Mouse (Mus musculus): ENCODE results near the gene Hmga2. TPM values are rescaled to one million over a fixed set of nuclear protein-coding genes. Genes with fewer than 3 reads are reported as not detected.
A peak's percentile ranks its signal among the peaks of the same experiment; 100 is the strongest.

Gene Hmga2
- polyA plus RNA-seq, 1 experiment from 2014 or later, result 28.3 TPM

DNA sequence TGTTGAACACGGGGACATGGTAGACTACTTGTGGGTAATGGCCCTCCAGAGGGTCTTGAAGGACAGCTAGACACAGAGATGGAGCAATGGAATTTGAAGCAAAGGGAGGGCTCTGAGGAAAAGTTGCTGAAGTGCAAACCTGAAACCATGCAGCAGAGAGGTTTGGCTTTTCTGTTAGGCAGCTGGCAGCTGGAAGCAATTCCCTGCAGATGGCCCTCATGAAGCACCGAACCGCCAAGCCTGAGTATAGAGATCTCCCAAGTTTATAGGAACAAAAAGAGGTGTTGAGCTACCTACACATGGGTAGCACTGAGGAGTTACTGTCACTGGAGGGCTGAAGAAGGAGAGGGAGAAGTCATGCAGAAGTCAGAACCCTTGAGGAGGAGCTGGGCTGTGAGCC lies 13.3 kb upstream of the Hmga2 start:
- Histone ChIP-seq H3K4me3 (replicated peaks) (no peak overlapping the region), H3K4me2 (no peak overlapping the region), H3K9ac (no peak overlapping the region), H3K4me1 (no peaks in the 10 kb centered on the region), H3K9me3 (replicated peaks) (peaks cover 9% of the 10 kb centered on the region), H3K27ac (no peak overlapping the region), H3K36me3 (no peaks in the 10 kb centered on the region), H3K27me3 (no peaks in the 10 kb centered on the region)
- 90% methylated on average over 3 of the region's 3 CpGs for WGBS
- no peak for ATAC-seq (replicated peaks; ENCODE audit: low FRiP score)

GRCm38 (mm10) chr10:120488526-120488925 lies 12.3 kb upstream of the Hmga2 start:
- Histone ChIP-seq H3K4me1 (peaks cover 6% of the 10 kb centered on the region; the same call in 1 of the 2 replicates), H3K4me2 (no peak overlapping the region), H3K4me3 (replicated peaks) (no peak overlapping the region), H3K9me3 (replicated peaks) (peaks cover 9% of the 10 kb centered on the region), H3K27ac (no peak overlapping the region), H3K36me3 (no peaks in the 10 kb centered on the region), H3K27me3 (no peaks in the 10 kb centered on the region), H3K9ac (no peak overlapping the region)
- no peak for ATAC-seq (replicated peaks; ENCODE audit: low FRiP score)
- 74% methylated on average over 4 of the region's 4 CpGs for WGBS

DNA sequence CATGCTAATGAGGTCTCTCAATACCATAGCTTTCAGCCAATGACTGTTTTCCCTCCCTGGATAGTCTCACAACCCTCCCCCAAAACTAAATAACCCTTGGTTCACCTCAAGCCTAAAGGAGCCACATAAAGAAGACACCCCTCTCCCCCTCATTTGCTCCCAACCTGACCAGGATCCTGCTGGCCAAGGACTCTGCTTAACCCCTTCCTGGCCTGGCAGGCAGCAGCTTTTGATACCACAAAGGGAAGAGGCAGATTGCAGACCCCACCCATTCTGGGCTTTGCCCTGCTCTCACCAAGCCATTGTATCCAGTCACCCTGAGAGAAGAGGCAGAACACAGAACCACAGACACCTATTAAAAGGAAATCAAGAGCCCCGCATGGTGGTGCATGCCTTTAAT lies 11.6 kb upstream of the Hmga2 start:
- H3K27ac ChIP-seq, result no peak overlapping the region
- no peaks in the 10 kb centered on the region for H3K27me3 ChIP-seq
- 100% methylated on average over 1 of the region's 1 CpGs for WGBS
- ATAC-seq (replicated peaks; ENCODE audit: low FRiP score), result no peak
- no peak overlapping the region for H3K4me3 ChIP-seq (replicated peaks)
- H3K4me1 ChIP-seq, result peaks cover 6% of the 10 kb centered on the region; the same call in 1 of the 2 replicates
- H3K9me3 ChIP-seq (replicated peaks), result peaks cover 9% of the 10 kb centered on the region
- no peak overlapping the region for H3K4me2 ChIP-seq
- no peaks in the 10 kb centered on the region for H3K36me3 ChIP-seq
- no peak overlapping the region for H3K9ac ChIP-seq

GRCm38 (mm10) chr10:120485461-120485860 lies 9.2 kb upstream of the Hmga2 start:
- no peak for ATAC-seq (replicated peaks; ENCODE audit: low FRiP score)
- H3K9me3 ChIP-seq (replicated peaks), result peaks cover 9% of the 10 kb centered on the region
- no peak overlapping the region for H3K4me2 ChIP-seq
- H3K9ac ChIP-seq, result no peak overlapping the region
- H3K4me3 ChIP-seq (replicated peaks), result no peak overlapping the region
- 87% methylated on average over 1 of the region's 1 CpGs for WGBS
- H3K27ac ChIP-seq, result no peak overlapping the region
- peaks cover 6% of the 10 kb centered on the region; the same call in 1 of the 2 replicates for H3K4me1 ChIP-seq
- H3K27me3 ChIP-seq, result no peaks in the 10 kb centered on the region
- no peaks in the 10 kb centered on the region for H3K36me3 ChIP-seq

- Histone ChIP-seq H3K27me3 (no peaks in the 10 kb centered on the region), H3K9me3 (replicated peaks) (peaks cover 9% of the 10 kb centered on the region), H3K27ac (no peak overlapping the region), H3K4me3 (replicated peaks) (no peak overlapping the region), H3K4me2 (no peak overlapping the region), H3K36me3 (no peaks in the 10 kb centered on the region), H3K9ac (no peak overlapping the region), H3K4me1 (peaks cover 6% of the 10 kb centered on the region; the same call in 1 of the 2 replicates)
- WGBS, result 40% methylated on average over 4 of the region's 4 CpGs
- ATAC-seq (replicated peaks; ENCODE audit: low FRiP score), result no peak
These were observed 7.9 kb upstream of the Hmga2 start for GRCm38 (mm10) chr10:120484144-120484543.

DNA sequence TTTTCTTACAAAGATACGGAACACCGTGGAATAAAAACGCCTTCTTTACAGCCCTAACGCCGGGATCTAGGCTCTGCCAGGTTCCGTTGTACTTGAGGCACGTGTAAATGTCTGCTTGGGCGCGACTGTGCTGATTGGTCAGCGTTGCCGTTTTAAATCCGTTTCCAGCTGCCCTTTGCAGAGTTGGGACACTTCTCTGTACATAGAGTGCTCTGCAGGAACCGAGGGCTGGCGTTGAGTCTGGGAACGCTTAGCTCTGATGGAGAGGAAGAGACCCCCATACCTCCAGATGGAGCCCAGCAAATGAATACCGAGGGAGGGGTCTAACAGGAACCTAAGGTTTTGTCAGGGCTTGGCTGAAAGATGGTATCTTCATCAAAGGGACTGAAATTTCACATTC lies 1.9 kb upstream of the Hmga2 start:
- Histone ChIP-seq H3K27ac (peak overlapping the region; percentile 98), H3K9ac (peak overlapping the region; percentile 93; the same call in 1 of the 2 replicates), H3K36me3 (no peaks in the 10 kb centered on the region), H3K4me2 (peak overlapping the region; percentile 98), H3K4me1 (peaks cover 27% of the 10 kb centered on the region), H3K4me3 (replicated peaks) (peak overlapping the region; percentile 93), H3K9me3 (replicated peaks) (no peaks in the 10 kb centered on the region), H3K27me3 (no peaks in the 10 kb centered on the region)
- WGBS, result under 1% methylated on average over 16 of the region's 16 CpGs
- 0 out of 2 replicates have a peak, but pooled peaks have one; percentile 19 for ATAC-seq (replicated peaks; ENCODE audit: low FRiP score)

GRCm38 (mm10) chr10:120477501-120477900 lies 1.2 kb upstream of the Hmga2 start:
- Histone ChIP-seq H3K27me3 (no peaks in the 10 kb centered on the region), H3K4me1 (peaks cover 31% of the 10 kb centered on the region), H3K9me3 (replicated peaks) (no peaks in the 10 kb centered on the region), H3K4me3 (replicated peaks) (peak overlapping the region; percentile 93), H3K36me3 (no peaks in the 10 kb centered on the region), H3K4me2 (peak overlapping the region; percentile 98), H3K9ac (peak overlapping the region; percentile 93), H3K27ac (peak overlapping the region; percentile 98)
- WGBS, result under 1% methylated on average over 21 of the region's 21 CpGs
- ATAC-seq (replicated peaks; ENCODE audit: low FRiP score), result peak; percentile 0; the same call in 1 of the 2 replicates

GRCm38 (mm10) chr10:120476516-120477336 lies 457 bp upstream of the Hmga2 start:
- H3K27ac ChIP-seq, result peak overlapping the region; percentile 98
- peak; percentile 84 for ATAC-seq (replicated peaks; ENCODE audit: low FRiP score)
- H3K4me1 ChIP-seq, result peaks cover 33% of the 10 kb centered on the region
- peak overlapping the region; percentile 93 for H3K9ac ChIP-seq
- H3K4me2 ChIP-seq, result peak overlapping the region; percentile 98
- peak overlapping the region; percentile 93 for H3K4me3 ChIP-seq (replicated peaks)
- no peaks in the 10 kb centered on the region for H3K27me3 ChIP-seq
- H3K9me3 ChIP-seq (replicated peaks), result no peaks in the 10 kb centered on the region
- no peaks in the 10 kb centered on the region for H3K36me3 ChIP-seq
- under 1% methylated on average over 51 of the region's 52 CpGs for WGBS

GRCm38 (mm10) chr10:120475041-120475541 lies 1.2 kb downstream of the Hmga2 start:
- Histone ChIP-seq H3K4me1 (peaks cover 33% of the 10 kb centered on the region), H3K9ac (peak overlapping the region; percentile 93), H3K27ac (peak overlapping the region; percentile 98), H3K4me3 (replicated peaks) (peak overlapping the region; percentile 93), H3K36me3 (peaks cover 13% of the 10 kb centered on the region), H3K4me2 (peak overlapping the region; percentile 98), H3K27me3 (no peaks in the 10 kb centered on the region), H3K9me3 (replicated peaks) (no peaks in the 10 kb centered on the region)
- WGBS, result under 1% methylated on average over 44 of the region's 45 CpGs
- peak; percentile 3; the same call in 1 of the 2 replicates for ATAC-seq (replicated peaks; ENCODE audit: low FRiP score)

- Histone ChIP-seq H3K36me3 (peaks cover 21% of the 10 kb centered on the region), H3K4me3 (replicated peaks) (peak overlapping the region; percentile 93), H3K27me3 (no peaks in the 10 kb centered on the region), H3K4me2 (peak overlapping the region; percentile 98), H3K9me3 (replicated peaks) (no peaks in the 10 kb centered on the region), H3K27ac (peak overlapping the region; percentile 98), H3K9ac (peak overlapping the region; percentile 93), H3K4me1 (peaks cover 33% of the 10 kb centered on the region)
- 1% methylated on average over 20 of the region's 20 CpGs for WGBS
- no peak for ATAC-seq (replicated peaks; ENCODE audit: low FRiP score)
These were observed 2.0 kb downstream of the Hmga2 start for GRCm38 (mm10) chr10:120474301-120474700.

DNA sequence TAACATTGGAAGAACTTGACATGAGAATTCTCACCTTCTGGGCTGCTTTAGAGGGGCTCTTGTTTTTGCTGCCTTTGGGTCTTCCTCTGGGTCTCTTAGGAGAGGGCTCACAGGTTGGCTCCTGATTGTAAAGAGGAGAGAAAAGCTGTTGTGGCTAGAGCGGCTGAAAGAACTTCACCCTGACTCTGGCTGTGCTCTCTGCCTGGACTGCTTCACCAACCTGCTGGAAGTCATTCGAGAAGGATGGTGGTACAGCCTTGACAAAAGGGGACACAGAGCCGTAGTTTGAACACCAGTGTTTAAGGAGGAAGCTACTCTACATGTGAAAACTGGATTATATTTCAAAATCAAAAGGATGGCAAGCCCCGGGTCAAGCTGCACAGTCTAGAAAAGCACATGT lies 3.1 kb downstream of the Hmga2 start:
- peak overlapping the region; percentile 70; the same call in 1 of the 2 replicates for H3K27ac ChIP-seq
- H3K27me3 ChIP-seq, result no peaks in the 10 kb centered on the region
- no peak for ATAC-seq (replicated peaks; ENCODE audit: low FRiP score)
- H3K4me2 ChIP-seq, result peak overlapping the region; percentile 98
- peaks cover 32% of the 10 kb centered on the region for H3K36me3 ChIP-seq
- 11% methylated on average over 4 of the region's 4 CpGs for WGBS
- 0 out of 2 replicates have a peak overlapping the region, but pooled peaks have one; percentile 17 for H3K9ac ChIP-seq
- H3K4me1 ChIP-seq, result peaks cover 28% of the 10 kb centered on the region
- peak overlapping the region; percentile 93 for H3K4me3 ChIP-seq (replicated peaks)
- no peaks in the 10 kb centered on the region for H3K9me3 ChIP-seq (replicated peaks)

DNA sequence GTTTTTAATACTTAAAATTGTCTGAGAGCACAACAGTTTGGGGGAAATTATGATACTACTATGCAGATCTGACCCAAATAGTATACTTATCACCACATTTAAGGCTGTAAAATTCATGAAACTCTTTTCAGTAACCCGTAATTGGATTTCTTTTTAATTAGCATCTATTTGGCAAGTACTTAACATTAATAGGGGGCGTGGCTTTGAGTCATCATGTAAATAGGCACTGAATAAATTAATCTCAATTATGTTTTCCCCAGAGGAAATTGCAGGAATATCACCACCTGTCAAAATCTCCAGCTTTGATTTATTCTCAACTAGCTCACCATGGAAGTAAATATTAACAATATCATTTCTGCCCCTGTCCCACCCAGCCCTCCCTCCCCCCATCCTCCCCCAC lies 3.7 kb downstream of the Hmga2 start:
- H3K36me3 ChIP-seq, result peaks cover 35% of the 10 kb centered on the region
- H3K4me2 ChIP-seq, result peak overlapping the region; percentile 98
- H3K9ac ChIP-seq, result 0 out of 2 replicates have a peak overlapping the region, but pooled peaks have one; percentile 17
- 44% methylated on average over 2 of the region's 2 CpGs for WGBS
- H3K4me1 ChIP-seq, result peaks cover 23% of the 10 kb centered on the region
- no peaks in the 10 kb centered on the region for H3K9me3 ChIP-seq (replicated peaks)
- H3K27ac ChIP-seq, result no peak overlapping the region
- H3K27me3 ChIP-seq, result no peaks in the 10 kb centered on the region
- ATAC-seq (replicated peaks; ENCODE audit: low FRiP score), result no peak
- H3K4me3 ChIP-seq (replicated peaks), result no peak overlapping the region
